Mouse (Mus musculus) heart, postnatal 14 days (tissue): Measurements from ENCODE around the gene Ncf4. TPM values are rescaled to one million over a fixed set of nuclear protein-coding genes. Genes with fewer than 3 reads are reported as not detected.

Experiments
- DNase-seq, 2 experiments: peaks; one replicate each; pipeline ENCODE4 v3.0.0; 2021 to 2022
- intact Hi-C: fragments of 180-260 bp; cut with DNase I; formaldehyde crosslinking; loops from one replicate; pipeline ENCODE4 v1.15.1; 2025
- microRNA-seq, 2 experiments: library from miRNA; unstranded; fragments of <30 nt; microRNA quantifications; one replicate each; pipeline ENCODE4 v1.2.0; 2021 to 2022
- total RNA-seq, 2 experiments: library from RNA; stranded (reverse); gene quantifications; 2 replicates each; pipeline ENCODE4 v1.2.3; 2021

The Ncf4 gene
- total RNA-seq, 2 experiments from 2014 or later = 2.5 to 2.9 TPM

DNA sequence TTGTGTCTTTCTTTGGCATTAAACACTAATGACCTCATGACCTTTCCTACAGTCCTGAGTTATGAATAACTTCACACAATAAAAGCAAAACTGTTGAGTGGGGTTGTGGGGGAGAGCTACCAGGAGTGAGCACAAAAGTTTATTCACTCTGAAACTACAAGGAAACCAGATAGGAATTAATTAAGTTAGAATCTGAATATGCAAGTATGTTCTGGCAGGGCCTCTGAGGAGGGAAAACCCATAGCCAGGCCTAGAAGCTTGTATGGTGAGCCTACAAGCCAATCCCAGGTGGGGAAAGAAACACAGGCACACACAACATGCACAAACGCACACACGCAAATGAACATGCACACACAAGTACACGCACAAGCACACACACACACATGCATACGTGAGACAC, 58.1 kb downstream of the Ncf4 start:
- intact Hi-C loops = no loop called here
- no peak for DNase-seq

DNA sequence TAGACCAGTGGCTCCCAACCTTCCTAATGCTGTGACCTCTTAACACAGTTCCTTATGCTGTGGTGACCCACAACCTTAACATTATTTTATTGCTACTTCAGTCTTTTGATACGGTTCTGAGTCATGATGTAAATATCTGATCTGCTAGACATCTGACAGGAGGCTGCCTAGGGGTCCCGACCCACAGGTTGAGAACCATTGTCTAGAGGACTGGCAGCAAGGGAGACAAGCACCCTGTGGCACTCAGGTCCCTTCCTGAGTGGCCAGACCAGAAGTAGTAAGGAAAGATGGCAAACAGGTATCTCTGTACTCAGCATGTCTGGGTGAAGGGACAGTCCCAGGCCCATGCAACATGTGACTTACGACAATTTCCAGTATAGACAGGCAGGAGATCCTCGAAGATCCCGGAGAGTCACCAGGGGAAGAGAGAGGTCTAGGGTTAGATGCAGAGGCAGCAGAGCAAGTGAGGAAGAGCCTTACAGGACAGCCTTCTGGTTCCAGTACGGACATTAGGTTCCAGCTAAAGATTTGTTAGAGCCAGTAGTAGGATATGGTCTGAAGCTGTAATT, 59.1 kb downstream of the Ncf4 start:
- DNase-seq = no peak
- intact Hi-C loops = no loop called here

DNA sequence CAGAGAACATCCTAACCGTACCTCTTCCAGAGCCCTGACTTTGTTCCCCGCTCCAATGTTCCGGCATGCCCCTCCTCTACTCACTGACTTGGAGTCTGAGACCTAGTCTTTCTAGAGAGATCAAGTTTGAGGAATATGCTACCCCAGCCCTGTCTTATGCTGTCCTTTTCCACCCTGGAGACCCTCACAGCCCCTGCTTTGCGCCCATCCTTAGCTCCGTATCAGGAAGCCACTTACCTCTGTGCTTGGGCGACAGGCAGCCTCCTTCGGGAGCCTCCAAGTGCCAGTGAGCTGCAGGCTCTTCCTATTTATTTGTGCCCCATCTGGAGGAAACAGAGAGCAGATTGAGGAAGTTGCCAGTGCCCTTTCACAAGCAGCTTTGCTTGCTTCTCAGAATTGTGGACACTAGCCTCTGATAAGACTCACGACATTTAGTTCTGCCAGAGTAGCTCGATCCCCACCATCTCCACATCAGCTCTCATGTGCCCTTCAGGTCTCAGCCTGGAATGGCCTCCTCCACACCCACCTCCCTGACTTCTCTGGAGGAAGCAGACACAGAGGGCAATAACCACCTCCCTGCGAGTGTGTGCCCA, 60.8 kb downstream of the Ncf4 start, which contains the start of gene Csf2rb2:
Csf2rb2 (minus strand) TSS at position 381 of the 593 bp plus-strand sequence.
- no peak for DNase-seq
- intact Hi-C loops = no loop called here

DNA sequence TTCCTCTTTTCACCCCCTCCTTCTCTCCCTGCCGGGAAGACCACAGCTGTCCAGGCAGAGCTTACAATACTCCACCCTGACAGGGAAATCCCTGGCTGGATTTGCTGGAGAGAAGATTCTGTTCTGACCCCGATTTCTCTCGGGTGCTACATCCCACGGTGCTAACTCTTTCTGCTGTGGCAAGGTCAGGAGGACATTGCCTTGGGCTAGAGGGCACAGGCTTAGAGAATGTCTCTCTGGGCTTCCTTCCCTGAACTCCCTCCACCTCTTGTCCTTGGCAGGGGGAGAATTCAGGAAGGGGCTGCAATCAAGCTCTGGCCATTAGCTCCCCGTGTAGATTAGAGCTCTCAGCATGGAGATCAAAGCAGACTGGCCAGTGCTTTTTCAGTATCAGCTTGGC, 65.3 kb downstream of the Ncf4 start:
- DNase-seq = no peak
- intact Hi-C loops = no loop called here

DNA sequence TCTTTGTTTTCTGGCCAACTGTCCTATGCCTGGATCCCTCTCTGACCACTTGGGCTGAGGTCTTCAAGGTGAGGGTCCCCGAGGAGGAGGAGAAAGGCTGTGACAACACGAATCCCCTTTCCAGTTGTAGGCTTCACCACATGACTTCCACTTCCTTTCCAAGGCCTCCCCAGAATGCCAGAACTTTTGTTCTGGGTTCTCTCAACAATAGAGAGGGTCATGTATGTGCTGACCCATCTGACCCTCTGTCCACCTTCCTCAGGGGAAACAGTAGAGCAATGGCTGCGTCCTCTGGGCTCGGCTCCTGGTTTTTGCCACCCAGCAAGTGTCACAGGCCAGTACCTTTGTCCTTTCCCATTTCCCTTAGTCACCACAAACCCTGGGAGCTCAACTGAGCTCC, 66.4 kb downstream of the Ncf4 start:
- no peak for DNase-seq

More for the DNA sequence above, 66.4 kb downstream of the Ncf4 start:
- intact Hi-C loops = no loop called here

Small RNA genes within 50 kb of the gene (microRNA-seq; reads per million reads assigned to microRNA genes)
- 0 reads per million in 2 experiments for gene Mir7676-1

Other genes with a start within 250 kb of the Ncf4 start
- gene Cacng2, start 124.8 kb upstream of the Ncf4 start, total RNA-seq = not detected
- gene Ift27, start 70.7 kb upstream of the Ncf4 start, total RNA-seq = 10 to 100 TPM; 11.3 to 12.8 TPM
- under 1 TPM in 1 of 2 experiments, not detected in 1; 0.29 TPM for gene Pvalb, start 38.4 kb upstream of the Ncf4 start, total RNA-seq
- gene Csf2rb2, start 60.9 kb downstream of the Ncf4 start, total RNA-seq = 1 to 10 TPM in 1 of 2 experiments, under 1 TPM in 1; 0.76 to 1.7 TPM
- 1 to 10 TPM; 2.2 to 3.1 TPM for gene Csf2rb, start 81.0 kb downstream of the Ncf4 start, total RNA-seq
- not detected for gene Tex33, start 151.1 kb downstream of the Ncf4 start, total RNA-seq
- 10 to 100 TPM; 11.2 to 13.7 TPM for gene Tst, start 161.1 kb downstream of the Ncf4 start, total RNA-seq
- 10 to 100 TPM; 28.1 to 31.0 TPM for gene Mpst, start 161.6 kb downstream of the Ncf4 start, total RNA-seq
- gene Kctd17, start 183.8 kb downstream of the Ncf4 start, total RNA-seq = 10 to 100 TPM; 53.9 to 54.3 TPM
- gene Tmprss6, start 223.8 kb downstream of the Ncf4 start, total RNA-seq = not detected